Mouse (Mus musculus) E14TG2a.4 (cell line): Measurements from ENCODE around the gene Nxn.

Experiments
- CTCF ChIP-seq: conservative IDR thresholded peaks from 2 replicates; pipeline ENCODE4 v1.5.1; 2014; ENCODE audit warnings: low read length
- POU5F1 ChIP-seq: IDR thresholded peaks from 2 replicates; pipeline ENCODE4 v1.6.1; 2014; ENCODE audit warnings: low read length, borderline replicate concordance

GRCm38 (mm10) chr11:76415985-76416384 lies 17.0 kb upstream of the Nxn start:
- TF ChIP-seq CTCF: no peak
- TF ChIP-seq POU5F1: no peak
